Mouse (Mus musculus): ENCODE data around the gene Lrch3. TPM values are rescaled to one million over a fixed set of nuclear protein-coding genes. Genes with fewer than 3 reads are reported as not detected.
"Not testable (repeated sequence)": the region's sequence is repeated elsewhere in the genome, so short reads cannot be mapped to it uniquely, and the experiment has no call there.

Gene Lrch3
- polyA plus RNA-seq, 1 experiment from 2014 or later, result 6.2 TPM

DNA sequence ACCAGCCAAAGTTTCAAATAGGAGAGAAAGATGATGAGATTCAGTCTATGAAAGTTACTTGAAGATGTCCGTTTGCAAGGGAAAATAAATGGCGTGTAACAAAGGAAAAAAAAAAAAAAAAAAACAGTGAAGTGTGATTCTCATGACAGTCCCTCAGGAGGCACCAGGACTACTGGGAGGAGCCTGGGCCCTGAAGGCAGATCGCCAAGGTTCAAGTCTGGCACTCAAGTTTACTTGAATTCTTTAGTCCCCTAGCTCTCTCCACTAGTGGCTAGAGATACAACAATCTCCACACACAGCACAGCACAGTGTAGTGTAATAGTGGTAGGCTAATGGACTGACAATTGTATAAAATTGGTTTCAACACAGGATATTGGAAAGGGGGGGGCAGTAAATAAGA is 107.5 kb downstream of the Lrch3 start:
- WGBS (ENCODE audit: insufficient replicate concordance), result 49% methylated on average over 3 of the region's 3 CpGs
- Histone ChIP-seq H3K4me3 (replicated peaks) (no peak overlapping the region), H3K27ac (no peak overlapping the region), H3K9me3 (replicated peaks) (no peaks in the 10 kb centered on the region), H3K27me3 (no peaks in the 10 kb centered on the region), H3K4me2 (no peak overlapping the region), H3K36me3 (no peaks in the 10 kb centered on the region), H3K4me1 (replicated peaks) (0 out of 2 replicates have a peak, but pooled peaks cover 5% of the 10 kb centered on the region), H3K9ac (no peak overlapping the region)
- ATAC-seq (ENCODE audit: low read depth) (no peak), DNase-seq (no peak)

DNA sequence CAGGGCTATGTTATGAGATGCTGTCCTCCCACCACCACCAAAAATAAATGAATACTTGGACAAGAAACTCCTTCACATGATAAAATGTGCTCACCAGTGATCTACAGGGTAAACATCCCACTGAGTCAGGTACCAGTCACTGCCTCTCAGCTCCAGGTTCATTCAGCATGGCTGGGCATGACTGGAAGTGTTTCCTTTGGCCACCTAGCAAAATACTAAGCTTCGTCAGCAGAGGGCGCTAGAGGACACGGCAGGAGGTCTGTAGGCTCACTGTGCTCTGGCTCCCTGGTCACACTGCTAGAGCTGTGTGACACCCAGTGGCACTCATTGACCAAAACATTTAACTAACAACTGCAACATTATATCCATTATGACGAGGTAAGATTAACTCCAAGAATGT is 109.8 kb downstream of the Lrch3 start:
- Histone ChIP-seq H3K4me3 (replicated peaks) (no peak overlapping the region), H3K36me3 (no peaks in the 10 kb centered on the region), H3K27me3 (no peaks in the 10 kb centered on the region), H3K9ac (no peak overlapping the region), H3K4me1 (replicated peaks) (0 out of 2 replicates have a peak, but pooled peaks cover 2% of the 10 kb centered on the region), H3K27ac (no peak overlapping the region), H3K4me2 (no peak overlapping the region), H3K9me3 (replicated peaks) (no peaks in the 10 kb centered on the region)
- peak; percentile 48 for ATAC-seq (ENCODE audit: low read depth)
- 4% methylated on average over 4 of the region's 4 CpGs for WGBS (ENCODE audit: insufficient replicate concordance)
- DNase-seq, result peak; percentile 70

DNA sequence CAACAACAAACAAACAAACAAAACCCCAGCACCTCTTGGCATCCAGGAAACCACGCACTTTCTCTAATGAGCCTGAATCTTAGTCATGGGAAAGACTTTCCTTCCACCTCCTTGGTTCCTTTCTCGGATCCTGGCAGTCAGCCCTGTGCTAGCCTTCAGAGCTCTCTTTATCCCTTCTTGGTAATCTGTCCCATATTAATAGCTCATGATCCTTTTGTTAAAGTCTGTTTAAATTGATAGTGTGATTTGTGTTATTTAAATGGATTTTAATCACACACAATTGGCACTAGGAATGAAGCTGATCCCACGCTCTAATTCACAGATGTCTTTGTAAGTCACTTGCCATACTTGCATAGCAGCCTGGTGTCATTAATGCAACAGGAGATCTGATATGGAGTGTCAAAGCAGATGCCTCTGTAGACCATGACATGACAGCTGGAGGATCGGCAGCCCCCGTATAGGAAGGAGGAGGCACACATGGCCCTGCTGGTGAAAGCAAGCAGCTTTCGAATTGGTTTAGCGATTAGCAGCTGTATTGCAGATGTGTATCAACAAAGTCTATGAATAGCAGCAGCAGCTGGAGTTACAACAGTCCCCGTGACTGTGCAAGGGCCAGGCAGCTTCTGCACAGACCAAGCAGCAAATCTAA is 110.7 kb downstream of the Lrch3 start:
- H3K27me3 ChIP-seq, result no peaks in the 10 kb centered on the region
- no peak overlapping the region for H3K4me2 ChIP-seq
- no peak for DNase-seq
- H3K4me1 ChIP-seq (replicated peaks), result no peaks in the 10 kb centered on the region
- 54% methylated on average over 8 of the region's 8 CpGs for WGBS (ENCODE audit: insufficient replicate concordance)
- no peak overlapping the region for H3K27ac ChIP-seq
- ATAC-seq (ENCODE audit: low read depth), result no peak
- no peaks in the 10 kb centered on the region for H3K9me3 ChIP-seq (replicated peaks)
- H3K9ac ChIP-seq, result no peak overlapping the region
- H3K4me3 ChIP-seq (replicated peaks), result no peak overlapping the region
- H3K36me3 ChIP-seq, result no peaks in the 10 kb centered on the region

DNA sequence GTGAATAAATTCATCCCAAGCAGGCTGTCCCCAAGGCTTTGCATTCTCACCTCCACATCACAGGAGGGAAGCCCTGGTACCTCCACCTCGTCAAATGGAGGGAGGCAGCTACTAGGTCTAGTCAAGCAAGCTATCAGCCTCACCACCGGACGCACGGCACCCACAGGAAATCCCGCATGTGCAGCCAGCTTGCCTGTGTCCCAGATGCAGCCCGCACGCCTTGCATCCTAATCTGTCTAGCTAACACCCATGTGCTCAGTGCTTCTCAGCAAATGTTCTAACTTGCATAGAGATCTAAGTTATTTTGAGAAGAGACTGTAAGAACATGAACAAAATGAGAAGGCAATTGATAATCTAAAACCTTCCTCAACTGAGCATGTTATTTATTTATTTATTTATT is 112.5 kb downstream of the Lrch3 start:
- Histone ChIP-seq H3K4me2 (no peak overlapping the region), H3K9me3 (replicated peaks) (no peaks in the 10 kb centered on the region), H3K27me3 (no peaks in the 10 kb centered on the region), H3K9ac (no peak overlapping the region), H3K4me1 (replicated peaks) (no peaks in the 10 kb centered on the region), H3K27ac (no peak overlapping the region), H3K36me3 (no peaks in the 10 kb centered on the region), H3K4me3 (replicated peaks) (no peak overlapping the region)
- 42% methylated on average over 7 of the region's 7 CpGs for WGBS (ENCODE audit: insufficient replicate concordance)
- no peak for DNase-seq
- ATAC-seq (ENCODE audit: low read depth), result no peak

DNA sequence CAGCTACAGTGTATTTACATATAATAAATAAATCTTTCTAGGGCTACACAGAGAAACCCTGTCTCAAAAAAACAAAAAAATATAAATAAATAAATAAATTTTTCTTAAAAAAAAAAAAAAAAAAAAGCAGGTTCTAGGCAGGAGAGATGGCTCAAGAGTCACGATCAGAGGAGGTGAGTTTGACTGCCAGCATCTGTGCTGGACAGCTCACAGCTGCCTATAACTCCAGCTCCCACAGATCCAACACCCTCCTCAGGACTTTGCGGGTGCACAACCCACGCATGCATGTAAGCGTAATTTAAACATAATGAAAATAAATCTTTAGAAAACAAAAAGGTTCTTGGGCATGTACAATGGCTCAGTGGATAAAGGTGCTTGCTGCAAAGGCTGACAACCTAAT is 122.1 kb downstream of the Lrch3 start:
- no peak for DNase-seq
- ATAC-seq (ENCODE audit: low read depth), result no peak
- 66% methylated on average over 4 of the region's 4 CpGs for WGBS (ENCODE audit: insufficient replicate concordance)
- H3K27ac ChIP-seq, result no peak overlapping the region
- H3K4me1 ChIP-seq (replicated peaks), result no peaks in the 10 kb centered on the region
- no peaks in the 10 kb centered on the region for H3K9me3 ChIP-seq (replicated peaks)
- no peaks in the 10 kb centered on the region for H3K27me3 ChIP-seq
- no peak overlapping the region for H3K4me3 ChIP-seq (replicated peaks)
- no peaks in the 10 kb centered on the region for H3K36me3 ChIP-seq
- H3K4me2 ChIP-seq, result no peak overlapping the region
- H3K9ac ChIP-seq, result no peak overlapping the region

DNA sequence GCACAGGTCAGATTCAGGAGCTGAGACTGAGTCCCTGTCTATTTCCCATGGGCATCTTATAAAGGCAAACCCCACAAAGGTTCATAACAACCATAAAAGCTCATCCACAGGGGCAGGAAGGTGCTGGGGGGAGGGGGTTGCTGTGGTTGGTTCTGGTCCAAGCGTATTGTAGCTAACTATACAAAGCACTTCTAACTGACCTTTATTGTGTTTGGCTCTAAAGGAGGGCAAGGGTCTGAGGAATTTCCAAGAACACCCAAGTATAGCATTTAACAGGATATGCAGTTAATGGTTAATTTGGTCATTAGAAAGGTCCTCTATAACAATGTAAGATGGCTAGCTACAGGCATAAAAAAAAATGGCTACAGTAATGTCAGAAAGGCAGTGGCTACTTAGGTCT is 128.8 kb downstream of the Lrch3 start:
- ATAC-seq (ENCODE audit: low read depth), result no peak

DNA sequence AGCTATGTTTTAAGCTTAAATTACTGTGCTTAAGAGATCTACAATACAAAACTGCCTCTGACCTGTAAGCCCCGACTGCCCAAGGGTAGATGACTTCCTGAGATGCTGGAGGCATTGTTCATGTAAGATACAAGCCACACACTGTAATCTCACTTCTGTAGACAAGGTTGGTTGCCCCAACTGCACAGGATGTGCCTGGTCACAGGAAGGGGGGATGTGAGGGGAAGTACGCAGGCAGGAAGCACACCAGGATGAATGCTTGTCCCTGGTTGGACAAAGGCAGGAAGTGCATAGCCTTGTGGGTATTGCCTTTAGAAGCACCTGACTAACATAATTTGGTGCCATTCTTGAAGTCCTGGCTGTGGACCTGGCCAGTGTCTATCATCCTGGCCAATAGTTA is 129.4 kb downstream of the Lrch3 start:
- 28% methylated on average over 2 of the region's 2 CpGs for WGBS (ENCODE audit: insufficient replicate concordance)
- no peak for ATAC-seq (ENCODE audit: low read depth)

More for the DNA sequence above, 128.8 kb downstream of the Lrch3 start:
- no peaks in the 10 kb centered on the region for H3K27me3 ChIP-seq
- 63% methylated on average over 1 of the region's 1 CpGs for WGBS (ENCODE audit: insufficient replicate concordance)
- H3K36me3 ChIP-seq, result no peaks in the 10 kb centered on the region
- no peak overlapping the region for H3K4me3 ChIP-seq (replicated peaks)
- DNase-seq, result no peak
- no peak overlapping the region for H3K9ac ChIP-seq
- no peak overlapping the region for H3K4me2 ChIP-seq
- no peak overlapping the region for H3K27ac ChIP-seq
- no peaks in the 10 kb centered on the region for H3K9me3 ChIP-seq (replicated peaks)
- H3K4me1 ChIP-seq (replicated peaks), result 0 out of 2 replicates have a peak, but pooled peaks cover 3% of the 10 kb centered on the region

DNA sequence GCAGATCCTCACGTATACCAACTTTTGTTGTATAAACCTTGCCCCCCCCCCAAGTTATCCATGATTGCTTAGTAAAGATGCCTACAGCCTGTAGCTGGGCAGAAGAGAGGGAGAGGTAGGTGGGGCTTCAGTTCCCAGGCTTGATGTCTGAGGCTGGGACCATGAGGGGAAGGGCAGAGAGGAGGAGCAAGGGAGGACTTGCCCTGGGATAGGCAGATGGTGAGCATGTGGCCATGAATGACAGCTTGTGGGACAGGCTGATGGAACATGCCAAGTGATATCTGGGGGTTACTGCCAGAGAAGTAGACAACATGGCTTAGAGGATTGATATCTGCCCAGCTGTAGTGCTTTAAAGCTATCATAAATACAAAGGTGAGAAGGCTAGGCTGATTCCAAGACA is 134.1 kb downstream of the Lrch3 start:
- Histone ChIP-seq H3K4me3 (replicated peaks) (no peak overlapping the region), H3K9me3 (replicated peaks) (no peaks in the 10 kb centered on the region), H3K27ac (no peak overlapping the region), H3K4me1 (replicated peaks) (no peaks in the 10 kb centered on the region), H3K36me3 (no peaks in the 10 kb centered on the region), H3K9ac (no peak overlapping the region), H3K27me3 (no peaks in the 10 kb centered on the region), H3K4me2 (no peak overlapping the region)
- ATAC-seq (ENCODE audit: low read depth) (no peak), DNase-seq (no peak)
- WGBS (ENCODE audit: insufficient replicate concordance), result 66% methylated on average over 1 of the region's 1 CpGs

More for the DNA sequence above, 129.4 kb downstream of the Lrch3 start:
- Histone ChIP-seq H3K4me2 (no peak overlapping the region), H3K9ac (no peak overlapping the region), H3K4me1 (replicated peaks) (0 out of 2 replicates have a peak, but pooled peaks cover 3% of the 10 kb centered on the region), H3K9me3 (replicated peaks) (no peaks in the 10 kb centered on the region), H3K36me3 (no peaks in the 10 kb centered on the region), H3K27ac (no peak overlapping the region), H3K27me3 (no peaks in the 10 kb centered on the region), H3K4me3 (replicated peaks) (no peak overlapping the region)
- DNase-seq, result no peak

DNA sequence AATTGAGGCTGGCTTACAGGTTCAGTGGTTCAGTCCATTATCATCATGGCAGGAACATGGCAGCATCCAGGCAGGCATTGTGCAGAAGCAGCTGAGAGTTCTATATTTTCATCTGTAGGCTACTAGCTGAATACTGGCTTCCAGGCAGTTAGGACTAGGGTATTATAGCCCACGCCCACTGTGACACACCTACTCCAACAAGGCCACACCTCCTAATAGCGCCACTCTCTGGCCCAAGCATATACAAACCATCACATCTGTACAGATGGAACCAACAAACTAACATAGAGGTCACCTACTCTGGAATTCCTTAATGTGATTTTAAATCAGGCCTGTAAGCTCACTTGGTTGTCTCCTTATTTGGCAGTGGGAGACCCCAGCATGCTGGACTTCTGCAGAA is 134.8 kb downstream of the Lrch3 start:
- no peak overlapping the region for H3K9ac ChIP-seq
- no peak overlapping the region for H3K27ac ChIP-seq
- no peak for DNase-seq
- no peaks in the 10 kb centered on the region for H3K9me3 ChIP-seq (replicated peaks)
- no peaks in the 10 kb centered on the region for H3K4me1 ChIP-seq (replicated peaks)
- no peak overlapping the region for H3K4me2 ChIP-seq
- H3K36me3 ChIP-seq, result no peaks in the 10 kb centered on the region
- no peak overlapping the region for H3K4me3 ChIP-seq (replicated peaks)
- H3K27me3 ChIP-seq, result no peaks in the 10 kb centered on the region
- 56% methylated on average over 2 of the region's 2 CpGs for WGBS (ENCODE audit: insufficient replicate concordance)
- no peak for ATAC-seq (ENCODE audit: low read depth)

DNA sequence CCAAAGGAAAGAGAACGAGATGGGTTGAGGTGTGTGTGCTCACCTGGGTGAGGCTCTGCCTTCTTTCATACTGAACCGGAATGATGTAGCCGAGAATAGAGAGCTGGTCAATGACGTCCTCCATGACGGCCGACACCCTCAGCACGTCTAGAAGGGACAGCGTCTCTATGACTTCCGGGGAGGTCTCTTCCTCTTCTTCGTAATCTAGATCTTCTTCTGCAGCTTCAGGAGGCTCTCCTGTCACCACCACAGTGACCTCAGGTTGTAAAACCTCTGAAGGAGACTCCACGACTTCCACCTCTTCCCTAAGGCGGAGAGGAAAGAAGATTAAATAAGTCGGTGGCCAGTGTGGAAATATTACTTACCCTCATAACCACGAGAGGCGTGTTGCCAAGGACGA is 135.9 kb downstream of the Lrch3 start:
- Histone ChIP-seq H3K9me3 (replicated peaks) (no peaks in the 10 kb centered on the region), H3K9ac (no peak overlapping the region), H3K4me1 (replicated peaks) (no peaks in the 10 kb centered on the region), H3K4me2 (no peak overlapping the region), H3K4me3 (replicated peaks) (no peak overlapping the region), H3K27ac (no peak overlapping the region), H3K27me3 (no peaks in the 10 kb centered on the region), H3K36me3 (no peaks in the 10 kb centered on the region)
- DNase-seq, result no peak
- 56% methylated on average over 16 of the region's 16 CpGs for WGBS (ENCODE audit: insufficient replicate concordance)
- no peak for ATAC-seq (ENCODE audit: low read depth)

DNA sequence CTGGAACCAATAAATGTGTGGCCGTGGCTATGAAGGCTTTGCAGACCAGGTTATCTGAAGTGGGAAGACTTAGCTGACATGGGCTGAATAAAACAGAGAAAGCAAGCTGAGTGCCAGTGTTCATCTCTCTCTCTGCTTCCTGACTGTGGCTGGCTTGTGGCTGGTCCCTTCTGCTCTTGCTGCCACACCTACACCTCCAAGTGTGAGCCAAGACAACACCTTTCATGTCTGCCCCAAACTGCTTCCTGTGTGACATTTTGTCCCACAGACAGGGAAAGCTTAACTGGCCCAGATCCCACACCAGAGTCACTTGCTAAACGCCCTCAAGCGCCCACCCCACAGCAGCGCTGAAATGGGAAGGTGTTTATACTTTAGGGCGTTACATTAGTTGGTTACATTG is 139.2 kb downstream of the Lrch3 start:
- DNase-seq (no peak), ATAC-seq (ENCODE audit: low read depth) (no peak)
- H3K27me3 ChIP-seq, result no peaks in the 10 kb centered on the region
- no peak overlapping the region for H3K4me2 ChIP-seq
- peaks cover 4% of the 10 kb centered on the region for H3K36me3 ChIP-seq
- no peak overlapping the region for H3K4me3 ChIP-seq (replicated peaks)
- H3K9me3 ChIP-seq (replicated peaks), result no peaks in the 10 kb centered on the region
- H3K4me1 ChIP-seq (replicated peaks), result peaks cover 9% of the 10 kb centered on the region
- no peak overlapping the region for H3K9ac ChIP-seq
- WGBS (ENCODE audit: insufficient replicate concordance), result 67% methylated on average over 5 of the region's 5 CpGs
- no peak overlapping the region for H3K27ac ChIP-seq

DNA sequence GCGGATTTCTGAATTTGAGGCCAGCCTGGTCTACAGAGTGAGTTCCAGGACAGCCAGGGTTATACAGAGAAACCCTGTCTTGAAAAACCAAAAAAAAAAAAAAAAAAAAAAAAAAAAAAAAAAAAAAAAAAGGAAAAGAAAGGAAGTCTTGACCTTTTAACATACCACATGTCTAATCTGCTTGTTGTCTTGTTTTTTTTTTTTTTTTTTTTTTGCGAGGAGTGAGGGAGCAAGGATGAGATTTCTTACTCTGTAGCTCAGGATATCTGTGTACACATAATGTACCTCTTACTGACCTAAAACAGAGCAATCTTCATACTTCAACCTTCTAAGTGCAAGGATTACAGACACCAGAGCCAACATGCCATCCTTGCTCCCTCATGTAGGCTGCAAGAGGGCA is 141.0 kb downstream of the Lrch3 start:
- WGBS (ENCODE audit: insufficient replicate concordance), result 72% methylated on average over 2 of the region's 2 CpGs
- ATAC-seq (ENCODE audit: low read depth); H3K9me3 ChIP-seq (replicated peaks): not testable (repeated sequence)

More for the DNA sequence above, 141.0 kb downstream of the Lrch3 start:
- H3K4me2 ChIP-seq; H3K27ac ChIP-seq; DNase-seq; H3K4me3 ChIP-seq (replicated peaks); H3K27me3 ChIP-seq; H3K9ac ChIP-seq: not testable (repeated sequence)
- peaks cover 22% of the 10 kb centered on the region for H3K36me3 ChIP-seq
- H3K4me1 ChIP-seq (replicated peaks), result peaks cover 27% of the 10 kb centered on the region
